Mouse (Mus musculus) leukemia stem cell, adult 10-12 weeks (primary cell): Measurements from ENCODE around the gene Fam71e2. TPM values are rescaled to one million over a fixed set of nuclear protein-coding genes. Genes with fewer than 3 reads are reported as not detected.

ENCODE experiments used
- polyA plus RNA-seq: library from polyadenylated mRNA; stranded (reverse); fragments of >175 nt; gene quantifications from 2 replicates; pipeline ENCODE4 v1.2.3, GENCODE M21; 2012; ENCODE audit warnings: low replicate concordance

Gene Fam71e2
- not detected in 2 replicates for polyA plus RNA-seq

GRCm38 (mm10) chr7:4771202-4771601 lies at the start of gene Fam71e2:
Gene Fam71e2, minus strand, starts transcription at chr7:4771302.

GRCm38 (mm10) chr7:4812303-4813104 lies 41.4 kb upstream of the Fam71e2 start, which contains the start of gene Ube2s:
Gene Ube2s, minus strand, starts transcription at chr7:4812590.

DNA sequence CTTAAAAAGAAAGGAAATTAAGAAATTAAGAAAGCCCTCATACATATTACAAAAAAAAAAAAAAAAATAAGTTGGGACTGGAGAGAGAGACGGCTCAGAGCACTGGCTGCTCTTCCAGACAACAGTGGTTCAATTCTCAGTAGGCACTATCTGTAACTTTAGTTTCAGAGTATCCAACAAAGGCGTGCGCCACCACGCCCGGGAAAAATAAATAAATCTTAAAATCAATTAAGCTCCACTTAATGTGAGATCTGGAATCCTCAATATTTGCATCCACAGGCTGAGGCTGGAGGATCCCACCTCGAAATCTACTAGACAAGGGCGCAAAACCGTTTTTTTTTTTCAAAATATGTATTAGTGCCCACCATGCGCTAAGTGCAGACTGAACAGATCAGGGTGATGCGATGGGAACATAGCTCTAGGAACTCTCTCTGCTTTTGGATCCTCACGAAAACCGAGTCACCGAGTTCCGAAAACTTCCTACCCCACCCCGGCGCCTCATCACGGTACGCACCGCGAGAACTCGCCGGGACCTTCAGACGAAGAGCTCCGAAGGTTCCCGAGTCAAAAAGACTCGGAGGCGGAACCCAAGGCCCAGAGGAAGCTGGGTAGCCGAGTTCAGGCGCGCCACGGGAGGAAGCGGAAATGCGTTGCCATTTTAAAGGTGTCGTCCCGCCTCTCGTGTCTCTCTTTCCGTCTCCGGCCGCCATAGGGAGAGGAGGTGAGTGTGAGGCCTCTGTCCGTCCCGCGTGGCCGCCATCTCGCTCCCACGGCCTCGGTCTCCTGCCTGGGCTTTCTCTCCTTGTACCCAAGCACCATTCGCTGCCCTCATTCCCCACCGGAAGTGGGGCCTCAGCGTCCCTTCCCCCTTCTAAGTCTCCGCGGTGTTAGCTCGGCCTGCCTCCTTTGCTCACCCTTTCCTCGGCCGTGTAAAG lies 21.4 kb upstream of the Fam71e2 start, which contains the start of gene Rpl28:
TSS of gene Rpl28 (plus strand) at position 597 of the 935 bp plus-strand sequence.

GRCm38 (mm10) chr7:4789436-4789935 lies 18.4 kb upstream of the Fam71e2 start, which contains the start of gene Tmem238:
Gene Tmem238, minus strand, starts transcription at chr7:4789656.

DNA sequence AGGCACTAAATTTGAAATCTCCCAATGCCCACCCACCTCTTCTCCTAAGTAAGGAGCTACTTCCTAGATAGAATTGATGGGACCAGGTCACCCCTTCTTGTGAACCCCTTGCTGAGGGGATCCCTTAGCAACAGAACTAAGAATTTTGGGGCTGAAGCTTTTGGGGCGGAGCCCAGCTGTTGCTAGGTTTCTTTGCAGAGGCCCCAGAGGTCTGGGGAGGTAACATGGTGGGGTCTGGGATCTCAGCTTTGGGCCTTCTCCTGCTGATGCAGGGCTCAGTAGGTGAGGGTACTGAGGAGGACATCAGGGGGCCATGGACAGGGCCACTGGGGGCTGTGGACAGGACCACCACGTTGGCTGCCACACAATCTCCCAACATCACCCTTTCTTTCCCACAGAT lies 11.7 kb upstream of the Fam71e2 start, which contains the start of the genes Il11 and Tmem190:
TSS of gene Il11 (minus strand) at position 101 of the 400 bp plus-strand sequence.
TSS of gene Tmem190 (plus strand) at position 179 of the 400 bp plus-strand sequence.

DNA sequence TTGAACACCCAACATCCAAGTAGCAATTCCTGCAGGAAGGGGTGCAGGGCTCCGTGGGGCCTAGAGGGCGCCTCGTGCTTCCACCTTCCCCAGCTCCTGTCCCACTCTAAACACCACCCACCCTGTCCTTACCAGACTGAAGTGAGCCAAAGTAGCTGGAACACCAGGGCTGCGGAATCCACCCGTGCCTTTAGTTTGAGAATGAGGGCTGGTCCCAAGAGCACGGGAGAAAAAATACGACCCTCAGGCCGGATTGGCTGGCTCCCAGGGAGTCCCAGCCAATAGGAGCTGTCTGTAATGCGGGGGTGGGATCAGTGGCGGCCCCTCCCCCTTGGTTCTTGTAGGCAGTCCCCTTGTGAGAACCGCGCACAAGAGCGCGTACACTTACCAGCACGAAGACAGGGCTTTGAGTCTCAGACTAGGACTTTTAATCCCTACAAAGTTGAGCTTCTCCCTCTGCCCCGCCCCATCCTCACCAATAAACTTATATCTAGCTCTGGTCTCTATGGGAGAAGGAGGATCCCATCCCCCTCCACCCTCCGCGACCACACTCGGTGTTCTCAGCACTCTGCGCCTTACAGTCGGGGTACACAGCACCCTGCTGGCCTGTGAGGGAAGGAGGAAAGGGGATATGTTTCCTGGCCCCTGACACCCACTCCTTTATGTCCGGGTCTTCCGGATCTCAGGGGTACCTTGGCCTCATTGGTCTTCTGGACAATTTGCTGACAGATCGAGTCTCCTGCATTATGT lies 18.1 kb downstream of the Fam71e2 start, which contains the start of gene Cox6b2:
TSS of gene Cox6b2 (minus strand) at position 274 of the 750 bp plus-strand sequence.

GRCm38 (mm10) chr7:4739544-4740275 lies 31.4 kb downstream of the Fam71e2 start, which contains the start of gene Kmt5c:
Gene Kmt5c, plus strand, starts transcription at chr7:4740115.

GRCm38 (mm10) chr7:4725169-4725568 lies 45.9 kb downstream of the Fam71e2 start, which contains the start of gene Tmem150b:
Gene Tmem150b, minus strand, starts transcription at chr7:4725249.

Other genes starting within 250 kb of the Fam71e2 start
- 1.0 and 1.6 TPM in 2 replicates for gene Tnni3, start 247.1 kb downstream of the Fam71e2 start, polyA plus RNA-seq
- 2.2 and 2.7 TPM in 2 replicates for gene Dnaaf3, start 238.8 kb downstream of the Fam71e2 start, polyA plus RNA-seq
- gene Syt5, start 223.8 kb downstream of the Fam71e2 start, polyA plus RNA-seq, result 0.13 and 0.16 TPM in 2 replicates
- not detected in 2 replicates for gene Ptprh, start 167.3 kb downstream of the Fam71e2 start, polyA plus RNA-seq
- gene Tmem86b, start 139.9 kb downstream of the Fam71e2 start, polyA plus RNA-seq, result 5.7 and 12.8 TPM in 2 replicates
- gene Ppp6r1, start 112.3 kb downstream of the Fam71e2 start, polyA plus RNA-seq, result 230 and 262 TPM in 2 replicates
- gene Hspbp1, start 86.2 kb downstream of the Fam71e2 start, polyA plus RNA-seq, result 171 and 194 TPM in 2 replicates
- 0.20 TPM in 2 replicates for gene Brsk1, start 80.7 kb downstream of the Fam71e2 start, polyA plus RNA-seq
- gene Tmem150b, start 46.1 kb downstream of the Fam71e2 start, polyA plus RNA-seq, result 0.17 TPM in 1 of 2 replicates, not detected in the other
- 564 and 1,345 TPM in 2 replicates for gene Kmt5c, start 31.2 kb downstream of the Fam71e2 start, polyA plus RNA-seq
- gene Cox6b2, start 18.2 kb downstream of the Fam71e2 start, polyA plus RNA-seq, result 70.9 and 249 TPM in 2 replicates
- gene Il11, start 11.6 kb upstream of the Fam71e2 start, polyA plus RNA-seq, result 0.17 and 0.43 TPM in 2 replicates
- not detected in 2 replicates for gene Tmem190, start 11.6 kb upstream of the Fam71e2 start, polyA plus RNA-seq
- gene Tmem238, start 18.4 kb upstream of the Fam71e2 start, polyA plus RNA-seq, result 141 and 302 TPM in 2 replicates
- gene Rpl28, start 21.6 kb upstream of the Fam71e2 start, polyA plus RNA-seq, result 2,040 and 3,887 TPM in 2 replicates
- 297 and 1,174 TPM in 2 replicates for gene Ube2s, start 41.3 kb upstream of the Fam71e2 start, polyA plus RNA-seq
- gene Shisa7, start 73.4 kb upstream of the Fam71e2 start, polyA plus RNA-seq, result 0.09 TPM in 1 of 2 replicates, not detected in the other
- 0.36 and 0.54 TPM in 2 replicates for gene Isoc2b, start 99.0 kb upstream of the Fam71e2 start, polyA plus RNA-seq
- 2.1 and 10.8 TPM in 2 replicates for gene Isoc2a, start 105.9 kb upstream of the Fam71e2 start, polyA plus RNA-seq
- gene Gm36210, start 135.2 kb upstream of the Fam71e2 start, polyA plus RNA-seq, result 0.27 TPM in 1 of 2 replicates, not detected in the other
- 71.6 and 77.8 TPM in 2 replicates for gene Zfp628, start 143.9 kb upstream of the Fam71e2 start, polyA plus RNA-seq
- 2.4 and 2.5 TPM in 2 replicates for gene Nat14, start 150.7 kb upstream of the Fam71e2 start, polyA plus RNA-seq
- gene Ssc5d, start 154.5 kb upstream of the Fam71e2 start, polyA plus RNA-seq, result 0.38 and 0.55 TPM in 2 replicates
- gene Sbk2, start 193.1 kb upstream of the Fam71e2 start, polyA plus RNA-seq, result 0.20 and 0.42 TPM in 2 replicates
- gene Sbk3, start 199.9 kb upstream of the Fam71e2 start, polyA plus RNA-seq, result not detected in 2 replicates
- gene Zfp579, start 224.9 kb upstream of the Fam71e2 start, polyA plus RNA-seq, result 12.4 and 20.9 TPM in 2 replicates
- 84.6 and 112 TPM in 2 replicates for gene Zfp524, start 243.1 kb upstream of the Fam71e2 start, polyA plus RNA-seq
- 21.6 and 58.9 TPM in 2 replicates for gene Fiz1, start 243.4 kb upstream of the Fam71e2 start, polyA plus RNA-seq
- 33.3 TPM in 1 of 2 replicates, not detected in the other for gene Gm44973, start 244.2 kb upstream of the Fam71e2 start, polyA plus RNA-seq
- gene Zfp865, start 249.1 kb upstream of the Fam71e2 start, polyA plus RNA-seq, result 98.5 and 146 TPM in 2 replicates
- 0.44 and 1.1 TPM in 2 replicates for gene Ccdc106, start 249.3 kb upstream of the Fam71e2 start, polyA plus RNA-seq